Mouse (Mus musculus) kidney, embryonic 15.5 days (tissue): ENCODE measurements around the gene Lamb2. TPM values are rescaled to one million over a fixed set of nuclear protein-coding genes. Genes with fewer than 3 reads are reported as not detected.

Experiments
- ATAC-seq: fragments of 200-750 bp; cut with Nextera tagmentation; replicated peaks from 2 replicates; pipeline ENCODE4 v1.8.0; 2017; ENCODE audit warnings: moderate TSS enrichment; ENCODE audit not compliant: low FRiP score
- H3K27ac ChIP-seq: fragments of 300-500 bp; sonication (generic); 2 replicates; pipeline ENCODE4 v1.5.1; 2015; ENCODE audit warnings: mild to moderate bottlenecking, inconsistent platforms
- H3K27me3 ChIP-seq: fragments of 300-500 bp; sonication (generic); 2 replicates; pipeline ENCODE4 v1.6.1; 2015; ENCODE audit warnings: inconsistent platforms
- H3K36me3 ChIP-seq: fragments of 300-500 bp; sonication (generic); 2 replicates; pipeline ENCODE4 v1.6.1; 2015; ENCODE audit warnings: inconsistent platforms
- H3K4me1 ChIP-seq: fragments of 300-500 bp; sonication (generic); 2 replicates; pipeline ENCODE4 v1.6.1; 2015; ENCODE audit warnings: inconsistent platforms
- H3K4me2 ChIP-seq: fragments of 300-500 bp; sonication (generic); 2 replicates; pipeline ENCODE4 v1.6.1; 2015; ENCODE audit warnings: moderate library complexity, mild to moderate bottlenecking, inconsistent platforms
- H3K4me3 ChIP-seq: fragments of 300-500 bp; sonication (generic); replicated peaks from 2 replicates; pipeline ENCODE4 v1.5.1; 2015; ENCODE audit warnings: mild to moderate bottlenecking, inconsistent platforms
- H3K9ac ChIP-seq: fragments of 300-500 bp; sonication (generic); 2 replicates; pipeline ENCODE4 v1.6.1; 2015; ENCODE audit warnings: mild to moderate bottlenecking, inconsistent platforms
- H3K9me3 ChIP-seq: fragments of 300-500 bp; sonication (generic); replicated peaks from 2 replicates; pipeline ENCODE4 v1.6.1; 2016; ENCODE audit warnings: inconsistent platforms
- WGBS: fragments of 180-500 bp; shearing (Covaris S2); methylation state at CpG from one replicate; pipeline ENCODE4 v1.1.7; 2015; ENCODE audit warnings: mixed read lengths; 5-methylcytosine and 5-hydroxymethylcytosine counted together
- polyA plus RNA-seq: library from polyadenylated mRNA; unstranded; fragments of >200 nt; fragmentation: Nextera tagmentation; extraction: Ambion mirVana; gene quantifications from 2 replicates; pipeline ENCODE4 v1.2.1, GENCODE M21; 2015

Lamb2 gene
- polyA plus RNA-seq, 1 experiment from 2014 or later, result 56.6 TPM

GRCm38 (mm10) chr9:108530954-108531353, 51.4 kb downstream of the Lamb2 start:
- Histone ChIP-seq H3K27me3 (no peaks in the 10 kb centered on the region), H3K27ac (no peak overlapping the region), H3K4me3 (no peak overlapping the region), H3K9ac (no peak overlapping the region), H3K36me3 (peaks cover 85% of the 10 kb centered on the region), H3K4me2 (no peak overlapping the region), H3K4me1 (no peaks in the 10 kb centered on the region), H3K9me3 (no peaks in the 10 kb centered on the region)
- WGBS, result 88% methylated on average over 1 of the region's 1 CpGs
- no peak for ATAC-seq

DNA sequence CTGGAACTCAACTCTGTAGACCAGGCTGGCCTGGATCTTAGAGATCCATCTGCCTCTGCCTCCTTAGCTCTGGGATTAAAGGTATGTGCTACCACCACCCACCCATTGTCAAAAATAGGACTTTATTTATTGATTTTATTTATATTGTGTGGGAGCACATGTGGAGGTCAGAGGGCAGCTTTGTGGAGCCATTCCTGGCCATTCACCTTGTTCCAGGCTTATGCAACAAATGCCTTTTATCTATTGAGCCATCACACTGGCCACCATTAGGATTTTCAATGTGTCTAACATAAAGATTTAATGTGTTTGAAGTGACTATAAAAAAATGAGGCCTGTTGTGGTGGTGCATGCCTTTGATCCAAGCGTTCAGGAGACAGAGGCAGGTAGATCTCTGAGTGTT, 52.0 kb downstream of the Lamb2 start:
- no peak overlapping the region for H3K4me3 ChIP-seq
- WGBS, result 91% methylated on average over 1 of the region's 1 CpGs
- H3K27ac ChIP-seq, result no peak overlapping the region
- H3K36me3 ChIP-seq, result peaks cover 90% of the 10 kb centered on the region
- H3K9me3 ChIP-seq, result no peaks in the 10 kb centered on the region
- H3K4me1 ChIP-seq, result no peaks in the 10 kb centered on the region
- ATAC-seq, result no peak
- H3K27me3 ChIP-seq, result no peaks in the 10 kb centered on the region
- H3K9ac ChIP-seq, result no peak overlapping the region
- H3K4me2 ChIP-seq, result no peak overlapping the region

Other genes with a start within 250 kb of the Lamb2 start
- 141 and 147 TPM in 2 replicates for gene Dag1, start 215.8 kb upstream of the Lamb2 start, polyA plus RNA-seq
- gene Nicn1, start 189.3 kb upstream of the Lamb2 start, polyA plus RNA-seq, result 31.3 and 41.0 TPM in 2 replicates
- gene Amt, start 182.9 kb upstream of the Lamb2 start, polyA plus RNA-seq, result 35.9 and 38.0 TPM in 2 replicates
- gene Rhoa, start 173.6 kb upstream of the Lamb2 start, polyA plus RNA-seq, result 462 and 484 TPM in 2 replicates
- gene Tcta, start 173.6 kb upstream of the Lamb2 start, polyA plus RNA-seq, result 31.6 and 32.2 TPM in 2 replicates
- gene Gpx1, start 140.8 kb upstream of the Lamb2 start, polyA plus RNA-seq, result 695 and 743 TPM in 2 replicates
- gene Usp4, start 131.9 kb upstream of the Lamb2 start, polyA plus RNA-seq, result 95.2 and 105 TPM in 2 replicates
- gene 1700102P08Rik, start 86.9 kb upstream of the Lamb2 start, polyA plus RNA-seq, result 0.54 and 0.61 TPM in 2 replicates
- 1.6 TPM in 2 replicates for gene Ccdc36, start 51.3 kb upstream of the Lamb2 start, polyA plus RNA-seq
- not detected in 2 replicates for gene BC048562, start 43.3 kb upstream of the Lamb2 start, polyA plus RNA-seq
- 61.6 and 62.9 TPM in 2 replicates for gene Ccdc71, start 19.2 kb upstream of the Lamb2 start, polyA plus RNA-seq
- gene Klhdc8b, start 18.2 kb upstream of the Lamb2 start, polyA plus RNA-seq, result 31.0 and 37.8 TPM in 2 replicates
- gene Usp19, start 10.9 kb downstream of the Lamb2 start, polyA plus RNA-seq, result 69.3 and 78.8 TPM in 2 replicates
- 105 and 111 TPM in 2 replicates for gene Qars, start 28.0 kb downstream of the Lamb2 start, polyA plus RNA-seq
- 122 and 125 TPM in 2 replicates for gene Qrich1, start 37.1 kb downstream of the Lamb2 start, polyA plus RNA-seq
- 187 and 198 TPM in 2 replicates for gene Impdh2, start 80.5 kb downstream of the Lamb2 start, polyA plus RNA-seq
- 41.5 and 43.1 TPM in 2 replicates for gene Ndufaf3, start 87.7 kb downstream of the Lamb2 start, polyA plus RNA-seq
- gene Dalrd3, start 90.2 kb downstream of the Lamb2 start, polyA plus RNA-seq, result 155 and 180 TPM in 2 replicates
- 123 and 139 TPM in 2 replicates for gene Wdr6, start 99.0 kb downstream of the Lamb2 start, polyA plus RNA-seq
- gene P4htm, start 117.9 kb downstream of the Lamb2 start, polyA plus RNA-seq, result 9.1 and 11.7 TPM in 2 replicates
- gene Arih2, start 169.7 kb downstream of the Lamb2 start, polyA plus RNA-seq, result 50.1 and 51.0 TPM in 2 replicates
- 50.0 and 51.8 TPM in 2 replicates for gene Slc25a20, start 182.4 kb downstream of the Lamb2 start, polyA plus RNA-seq
- 25.5 and 27.6 TPM in 2 replicates for gene Prkar2a, start 209.6 kb downstream of the Lamb2 start, polyA plus RNA-seq